Mouse (Mus musculus) telencephalon, adult 2 months (tissue): ENCODE data around the gene Nck2.
A peak's percentile ranks its signal among the peaks of the same experiment; 100 is the strongest.
"Not testable (repeated sequence)": the region's sequence is repeated elsewhere in the genome, so short reads cannot be mapped to it uniquely, and the experiment has no call there.

ENCODE experiments used
- DNase-seq: peaks from one replicate; pipeline ENCODE4 v3.0.0-alpha.2; 2011; ENCODE audit warnings: low read depth, low spot score

Gene Nck2

DNA sequence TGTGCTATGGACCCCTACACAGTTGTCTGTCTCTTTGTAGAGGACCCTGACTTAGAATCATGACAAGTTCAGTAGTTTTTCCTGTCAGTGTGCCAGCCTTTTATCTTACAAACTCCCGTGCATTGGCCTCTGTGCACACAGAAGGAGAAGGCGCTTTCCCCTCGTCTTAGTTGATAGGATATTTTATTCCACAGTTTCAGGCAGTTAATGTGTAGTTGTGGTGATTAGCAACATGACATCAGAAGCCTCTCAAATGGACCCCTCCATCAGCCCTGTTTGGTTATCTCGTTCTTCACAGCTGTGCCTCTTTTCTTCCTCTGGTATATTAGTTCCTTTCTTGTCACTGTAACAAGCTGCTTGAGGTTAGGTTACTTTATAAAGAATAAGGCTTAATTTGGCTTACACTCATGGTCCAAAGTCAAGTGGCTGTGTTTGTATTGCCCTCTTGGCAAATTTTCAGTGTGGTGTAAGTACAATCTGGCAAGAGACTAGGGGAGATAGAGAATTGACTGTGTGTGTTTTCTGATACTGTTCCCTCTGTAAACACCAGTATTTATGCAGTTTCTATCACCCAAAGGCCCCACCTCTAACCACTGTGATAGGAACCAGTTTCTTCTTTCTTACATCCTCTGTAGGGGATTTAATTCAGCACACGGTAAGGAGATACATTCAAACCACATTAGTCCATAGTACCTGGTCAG lies 89.8 kb downstream of the Nck2 start:
- no peak for DNase-seq

DNA sequence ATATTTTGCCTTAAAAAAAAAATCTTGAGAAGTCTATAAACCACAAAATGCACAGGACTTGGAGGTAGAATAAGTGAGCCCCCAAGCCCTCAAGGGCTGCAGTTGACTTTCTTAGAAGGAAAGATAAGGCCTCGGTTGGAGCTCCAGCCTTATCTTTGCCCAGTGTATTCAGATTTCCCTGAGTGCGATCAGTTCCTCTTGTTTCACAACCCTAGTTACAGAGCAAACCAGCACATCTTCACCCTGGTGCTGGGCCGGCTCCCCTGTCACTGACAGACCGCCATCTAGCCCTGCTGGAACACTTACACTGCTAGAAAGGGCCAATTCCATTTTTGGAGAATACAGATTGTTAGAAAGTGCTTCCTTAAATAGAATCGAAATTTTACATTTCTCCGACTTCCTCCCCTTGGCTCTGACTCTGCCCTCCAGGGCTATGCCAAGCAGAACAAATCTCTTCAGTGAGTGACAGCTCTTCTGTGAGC lies 91.2 kb downstream of the Nck2 start:
- peak; percentile 31 for DNase-seq

DNA sequence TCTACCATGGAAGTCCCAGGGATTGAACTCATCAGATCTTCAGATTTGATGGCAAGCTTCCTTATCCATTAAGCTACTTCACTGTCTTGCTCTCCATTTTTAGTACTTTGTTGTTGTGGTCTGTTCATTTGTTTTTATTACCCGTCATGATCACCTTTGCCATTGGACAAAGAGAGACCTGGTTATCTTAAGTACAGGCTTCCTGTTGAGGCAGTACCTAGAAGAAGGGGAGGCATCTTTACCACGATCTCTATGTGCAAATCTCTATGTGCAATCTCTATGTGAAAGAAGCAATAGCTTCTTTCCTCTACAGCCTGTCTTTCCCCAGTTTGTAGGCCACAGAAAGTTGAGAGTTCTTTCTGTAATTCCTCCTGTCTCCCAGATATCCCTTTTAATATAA lies 91.9 kb downstream of the Nck2 start:
- DNase-seq: no peak

DNA sequence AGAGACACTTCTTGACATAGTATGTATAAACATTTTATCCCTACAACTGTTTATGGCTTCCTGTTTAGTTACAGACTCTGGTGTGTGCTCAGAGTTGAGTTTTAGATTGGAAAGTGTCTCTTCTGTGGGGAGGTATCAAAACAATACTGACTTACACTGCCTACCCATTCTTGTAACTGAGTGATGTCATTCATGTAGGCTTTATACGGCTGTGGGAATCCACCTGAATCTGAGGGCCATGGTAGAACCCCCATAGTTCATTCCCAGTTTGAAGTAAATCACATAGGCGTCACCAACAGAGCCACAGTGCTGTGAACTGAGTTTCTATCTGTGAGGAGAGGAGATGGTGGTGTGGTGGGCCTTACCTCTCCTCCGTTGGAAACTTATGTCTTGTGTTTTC lies 92.6 kb downstream of the Nck2 start:
- no peak for DNase-seq

DNA sequence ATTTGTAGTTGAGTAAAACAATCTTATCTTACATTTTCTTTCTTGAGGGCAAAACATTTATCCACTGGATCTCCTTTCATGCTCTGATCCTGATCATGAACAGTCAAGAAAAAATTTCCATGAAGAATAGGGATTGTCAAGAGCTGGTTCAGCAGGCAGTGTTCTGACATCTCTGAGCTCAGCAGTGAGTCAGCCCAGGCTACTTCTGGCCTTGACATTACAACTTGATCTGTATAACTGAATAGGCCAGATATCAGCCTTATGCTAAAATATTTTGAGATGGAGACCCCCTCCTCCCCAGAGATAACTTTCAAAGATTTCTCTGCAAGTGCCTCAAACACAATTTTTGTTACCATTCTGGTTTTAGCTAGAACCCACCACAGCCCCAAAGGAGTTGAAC lies 93.1 kb downstream of the Nck2 start:
- DNase-seq: no peak

DNA sequence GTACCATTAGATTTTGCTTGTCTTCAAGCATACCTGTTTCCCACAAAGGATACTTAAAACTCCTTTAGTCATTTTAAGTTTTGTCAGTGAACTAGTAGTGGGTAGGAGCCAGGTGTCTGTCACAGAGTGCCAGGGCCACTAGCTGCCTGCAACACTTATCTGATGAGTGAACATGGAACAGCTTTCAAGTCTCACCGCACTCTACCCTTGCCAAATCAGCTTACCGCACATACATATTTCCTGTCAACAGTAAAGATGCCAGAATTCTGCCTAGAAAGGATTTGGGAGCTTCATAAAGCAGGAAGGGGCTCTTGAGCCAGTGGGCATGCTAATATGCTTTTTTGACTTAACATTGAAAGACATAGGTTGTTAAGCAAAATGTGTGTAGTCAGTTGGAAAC lies 94.3 kb downstream of the Nck2 start:
- DNase-seq: no peak

DNA sequence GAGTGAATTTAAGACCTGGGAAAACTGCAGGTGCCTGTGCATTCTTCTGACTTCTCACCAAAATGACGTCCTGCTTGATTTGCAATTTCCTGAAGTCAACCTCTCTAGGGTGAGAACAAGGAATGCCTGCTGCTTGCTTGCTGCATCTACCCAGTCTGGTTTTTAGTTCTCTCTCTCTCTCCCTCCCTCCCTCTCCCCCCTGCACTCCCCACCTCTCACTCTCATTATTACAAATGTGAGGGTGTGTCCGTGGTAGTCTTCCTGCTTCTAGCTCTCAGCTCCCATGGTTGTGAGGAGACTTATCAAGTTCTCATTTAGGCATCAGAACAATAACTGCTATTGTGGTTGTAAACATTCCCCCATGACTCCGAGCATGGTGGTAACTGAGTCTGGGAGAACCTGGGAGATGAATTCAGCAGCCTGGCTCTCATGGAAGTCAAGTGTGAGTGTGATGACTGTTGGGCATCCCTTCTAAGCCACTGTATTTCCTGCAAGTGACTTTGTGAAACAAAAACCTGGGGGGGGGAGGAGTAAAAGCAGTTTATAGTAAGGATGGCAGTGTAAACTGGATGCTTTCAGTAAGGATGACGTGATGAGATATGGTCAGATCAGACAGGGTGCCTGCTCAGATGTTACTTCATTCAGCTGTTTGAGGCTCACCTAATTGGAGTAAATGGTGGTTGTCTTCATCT lies 95.5 kb downstream of the Nck2 start:
- DNase-seq: no peak

DNA sequence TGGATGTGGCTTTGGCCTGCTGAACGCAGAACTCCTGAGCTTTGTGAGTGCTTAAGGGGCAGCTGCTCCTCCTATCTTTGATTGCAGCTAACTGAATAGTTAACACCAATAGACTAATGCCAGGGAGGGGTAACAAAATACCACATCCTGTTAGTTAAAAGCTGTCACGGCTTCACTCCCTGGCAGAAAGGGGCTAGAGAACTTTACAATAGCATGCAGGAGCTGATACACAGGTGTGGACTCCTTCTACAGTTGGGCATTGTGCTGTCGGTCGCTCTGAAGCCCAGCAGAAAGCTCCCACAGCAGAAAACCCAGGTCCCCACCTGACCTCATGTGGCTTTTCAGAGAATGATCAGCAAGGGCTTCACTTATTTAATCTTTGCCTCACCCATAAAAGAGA lies 98.0 kb downstream of the Nck2 start:
- no peak for DNase-seq

DNA sequence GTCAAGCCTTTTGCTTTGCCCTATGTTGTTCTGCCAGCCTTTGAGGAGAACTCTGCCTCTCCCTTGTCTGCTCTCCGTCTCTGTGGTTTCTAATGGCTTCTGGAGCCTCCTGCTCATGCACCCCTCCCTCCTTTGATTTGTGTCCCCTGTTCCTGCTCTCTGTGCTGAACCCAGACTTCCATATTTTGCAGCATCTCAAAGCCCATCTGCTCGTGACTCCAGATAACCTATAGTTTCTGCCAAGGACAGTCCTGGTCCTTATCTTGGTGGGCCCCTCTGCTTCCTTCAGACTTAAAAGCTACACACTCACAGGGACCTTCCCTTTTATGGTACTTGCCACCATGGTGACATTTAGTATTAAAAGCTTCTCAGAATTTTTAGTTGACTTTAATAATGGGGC lies 103.3 kb downstream of the Nck2 start:
- no peak for DNase-seq

DNA sequence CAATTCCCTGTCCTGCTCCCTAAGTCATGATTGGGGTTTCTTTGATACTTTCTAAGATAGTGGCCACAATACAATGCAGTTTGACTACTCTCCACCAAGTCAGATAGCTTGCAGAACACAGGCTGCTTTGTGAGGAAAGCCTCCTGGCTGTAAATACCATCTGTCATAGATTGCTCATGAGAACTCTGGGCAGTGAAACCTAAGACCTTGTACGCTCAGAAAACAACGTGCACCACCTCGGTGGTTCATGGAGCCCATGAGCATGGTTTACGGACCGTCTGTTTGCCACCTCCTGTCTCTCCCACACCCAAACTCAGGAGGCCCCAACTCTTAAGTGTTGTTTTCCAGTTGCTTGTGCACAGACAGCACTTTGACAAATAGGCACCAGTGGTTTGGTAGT lies 104.4 kb downstream of the Nck2 start:
- DNase-seq: no peak

DNA sequence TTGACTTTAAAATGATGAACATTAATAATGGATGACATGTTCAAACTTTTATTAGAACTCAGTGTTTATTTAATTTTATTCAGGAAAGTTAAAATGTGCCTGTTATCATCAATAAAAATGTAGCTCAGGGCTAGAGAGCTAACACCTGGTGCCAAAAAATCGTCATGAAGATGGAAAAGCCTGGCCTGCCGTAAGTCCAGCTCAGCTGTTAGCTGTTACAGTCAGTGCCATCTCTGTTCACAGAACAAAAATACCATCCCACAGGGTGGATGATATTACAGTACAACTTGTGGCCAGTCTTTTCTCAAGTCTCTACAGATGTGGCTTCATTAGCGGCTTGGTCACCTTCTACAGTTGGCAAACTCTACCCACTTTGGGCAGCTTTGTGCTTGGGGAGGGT lies 106.1 kb downstream of the Nck2 start:
- DNase-seq: no peak

DNA sequence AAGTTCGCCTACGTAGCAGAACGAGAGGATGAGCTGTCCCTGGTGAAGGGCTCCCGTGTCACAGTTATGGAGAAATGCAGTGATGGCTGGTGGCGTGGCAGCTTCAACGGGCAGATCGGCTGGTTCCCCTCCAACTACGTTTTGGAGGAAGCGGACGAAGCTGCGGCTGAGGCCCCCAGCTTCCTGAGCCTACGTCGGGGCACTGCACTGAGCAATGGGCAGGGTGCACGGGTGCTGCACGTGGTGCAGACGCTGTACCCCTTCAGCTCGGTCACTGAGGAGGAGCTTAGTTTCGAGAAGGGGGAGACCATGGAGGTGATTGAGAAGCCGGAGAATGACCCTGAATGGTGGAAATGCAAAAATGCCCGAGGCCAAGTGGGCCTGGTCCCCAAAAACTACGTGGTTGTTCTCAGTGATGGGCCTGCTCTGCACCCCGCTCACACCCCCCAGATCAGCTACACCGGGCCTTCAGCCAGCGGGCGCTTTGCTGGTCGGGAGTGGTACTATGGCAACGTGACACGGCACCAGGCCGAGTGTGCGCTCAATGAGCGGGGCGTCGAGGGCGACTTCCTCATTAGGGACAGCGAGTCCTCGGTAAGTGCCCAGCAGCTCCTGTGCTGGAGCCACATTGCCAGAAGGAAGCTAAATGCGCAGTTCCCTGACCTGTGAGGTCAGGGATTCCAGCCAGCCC lies 109.8 kb downstream of the Nck2 start:
- not testable (repeated sequence) for DNase-seq

DNA sequence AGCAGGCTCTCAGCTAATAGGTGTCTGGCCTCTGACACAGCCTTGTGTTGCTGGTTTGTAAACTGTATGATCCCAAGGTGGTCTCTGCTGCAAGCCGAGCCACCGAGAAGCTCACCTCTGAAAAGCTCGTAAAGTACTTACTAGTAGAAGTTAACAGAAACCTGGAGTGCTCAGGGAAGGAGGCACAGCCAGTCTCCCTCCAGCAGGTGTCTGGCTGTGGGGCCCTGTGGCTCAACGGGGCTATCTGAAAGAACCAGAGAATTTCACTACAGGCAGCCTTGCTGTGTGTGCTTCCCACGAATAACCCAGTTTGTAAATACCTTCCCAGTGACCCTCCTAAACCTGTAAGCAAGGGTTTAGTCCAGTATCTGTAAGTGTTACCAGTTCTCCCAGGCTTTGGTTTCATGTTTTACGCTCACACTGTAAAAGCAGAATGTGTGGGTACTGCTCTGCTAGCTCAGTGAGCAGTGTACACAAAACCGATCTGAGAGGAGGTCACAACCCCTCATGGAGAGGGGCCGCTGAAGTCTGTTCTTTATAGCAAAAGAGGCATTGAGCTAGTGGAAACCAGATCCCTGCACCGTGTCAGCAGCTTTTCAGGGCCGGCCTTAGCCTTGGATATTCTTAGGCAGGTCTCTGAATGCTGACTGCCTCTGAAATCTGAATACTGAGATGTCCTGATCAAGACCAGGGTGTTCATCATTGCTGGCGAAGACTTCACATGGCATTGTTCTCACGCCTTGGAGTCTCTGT lies 111.0 kb downstream of the Nck2 start:
- DNase-seq: no peak

DNA sequence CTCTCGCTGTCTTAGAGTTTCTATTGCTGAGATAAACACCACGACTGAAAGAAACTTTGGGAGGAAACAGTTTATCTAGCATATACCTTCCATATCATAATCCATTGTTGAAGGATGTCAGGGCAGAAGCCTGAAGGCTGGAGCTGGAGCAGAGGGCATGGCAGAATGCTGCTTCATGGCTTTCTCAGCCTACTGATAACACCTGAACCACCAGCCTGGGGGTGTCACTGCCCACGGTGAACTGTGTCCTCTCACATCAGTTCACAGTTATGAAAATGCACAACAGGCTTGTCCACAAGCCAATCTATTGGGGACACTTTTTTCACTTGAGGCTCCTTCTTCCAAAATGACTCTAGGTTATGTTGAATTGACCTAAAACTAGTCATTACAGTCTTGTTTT lies 114.0 kb downstream of the Nck2 start:
- DNase-seq: no peak

DNA sequence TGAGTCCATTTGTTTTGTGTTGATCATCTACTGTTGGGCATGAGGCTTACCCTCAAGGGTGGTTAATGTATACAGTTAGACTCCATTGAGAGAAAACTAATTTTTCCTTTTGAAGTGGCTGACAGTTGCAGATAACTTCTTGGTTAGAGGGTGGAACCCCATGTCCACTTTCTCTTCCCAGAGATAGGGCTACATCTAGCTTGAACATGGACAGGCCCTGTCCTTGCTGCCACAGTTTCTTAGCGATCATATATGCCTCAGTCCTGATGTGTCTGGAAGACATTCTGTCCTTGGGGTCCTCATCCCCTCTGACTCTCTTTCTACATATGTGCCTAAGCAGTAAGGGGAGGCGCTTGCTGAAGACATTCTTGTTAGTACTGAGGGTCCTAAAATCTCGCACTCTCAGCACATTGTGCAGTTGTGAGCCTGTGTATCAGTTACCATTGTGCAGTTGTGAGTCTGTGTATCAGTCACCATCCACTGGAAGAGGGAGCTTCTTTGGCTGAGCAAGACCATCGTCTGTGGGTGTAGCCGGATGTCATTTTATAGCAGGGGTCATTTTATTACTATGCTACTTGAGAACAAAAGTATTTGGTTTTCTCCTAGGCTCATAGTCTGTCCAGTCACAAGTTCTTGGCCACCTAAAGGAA lies 114.8 kb downstream of the Nck2 start:
- no peak for DNase-seq

DNA sequence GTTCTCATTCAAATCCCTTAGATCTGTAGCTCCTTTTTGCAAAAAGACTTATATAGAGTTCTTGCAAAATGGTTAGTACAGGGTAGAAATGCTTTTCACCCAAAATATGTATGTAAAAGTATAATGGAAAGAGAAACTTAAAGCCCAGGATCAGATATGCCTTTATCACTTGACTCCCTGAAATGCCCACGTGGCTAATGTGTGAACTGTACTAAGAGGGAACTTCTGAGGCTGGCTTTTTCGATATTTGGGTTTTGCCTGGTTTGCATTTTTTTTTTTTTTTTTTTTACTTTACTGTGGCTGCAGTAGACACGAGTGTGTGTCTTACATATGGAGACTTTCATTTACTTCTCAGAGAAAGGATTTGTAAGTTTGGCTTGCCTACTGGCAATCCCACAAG lies 116.7 kb downstream of the Nck2 start:
- DNase-seq: no peak

DNA sequence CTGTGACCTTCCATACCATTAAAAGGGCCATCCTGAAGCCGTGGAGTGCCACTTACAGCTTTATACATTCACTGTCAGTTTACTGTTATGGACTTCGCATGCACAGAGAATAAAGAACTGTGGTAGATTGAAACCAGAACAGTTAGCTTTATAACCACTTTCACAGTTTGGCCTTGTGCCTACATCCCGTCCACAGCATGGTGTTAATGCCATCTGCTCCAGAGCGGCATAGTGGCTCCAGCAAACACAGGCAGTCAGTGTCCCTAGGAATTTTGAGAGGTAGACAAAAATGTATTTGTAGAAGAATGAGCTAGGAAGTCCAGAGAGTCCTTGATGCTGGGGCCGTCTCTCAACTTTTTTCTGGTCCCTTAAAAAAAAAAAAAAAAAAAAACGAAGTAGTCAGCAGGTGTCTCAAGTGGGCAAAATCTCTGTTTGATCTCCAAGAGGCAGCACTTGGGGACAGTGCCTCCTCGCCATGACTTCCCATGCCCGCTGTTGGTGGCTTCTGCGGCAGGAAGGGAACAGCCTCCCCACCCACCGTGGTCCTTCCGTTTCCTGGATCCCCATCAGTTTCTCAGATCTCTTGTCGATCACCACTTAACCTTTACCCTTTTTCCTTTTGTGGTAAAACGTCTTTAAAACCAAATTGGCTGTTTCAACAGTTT lies 117.8 kb downstream of the Nck2 start:
- peak; percentile 19 for DNase-seq

DNA sequence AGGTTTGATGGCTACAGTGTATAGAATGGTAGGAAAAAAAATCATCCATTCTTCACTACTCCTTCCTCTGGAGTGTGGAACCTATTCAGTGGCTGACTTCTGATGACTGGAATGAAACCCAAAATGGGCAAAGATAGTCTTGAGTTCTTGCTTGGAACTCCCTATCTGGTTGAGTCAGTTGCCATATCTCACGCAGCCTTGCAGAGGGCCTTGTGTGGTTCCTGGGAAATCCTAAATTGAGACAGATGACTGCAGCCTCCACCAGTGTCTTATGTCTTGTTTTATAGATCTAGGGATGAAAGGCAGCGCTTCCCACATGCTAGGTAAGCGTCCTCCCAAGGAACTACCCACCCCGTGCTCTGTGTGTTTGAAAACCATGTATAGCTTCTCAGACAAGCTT lies 120.9 kb downstream of the Nck2 start:
- DNase-seq: no peak

DNA sequence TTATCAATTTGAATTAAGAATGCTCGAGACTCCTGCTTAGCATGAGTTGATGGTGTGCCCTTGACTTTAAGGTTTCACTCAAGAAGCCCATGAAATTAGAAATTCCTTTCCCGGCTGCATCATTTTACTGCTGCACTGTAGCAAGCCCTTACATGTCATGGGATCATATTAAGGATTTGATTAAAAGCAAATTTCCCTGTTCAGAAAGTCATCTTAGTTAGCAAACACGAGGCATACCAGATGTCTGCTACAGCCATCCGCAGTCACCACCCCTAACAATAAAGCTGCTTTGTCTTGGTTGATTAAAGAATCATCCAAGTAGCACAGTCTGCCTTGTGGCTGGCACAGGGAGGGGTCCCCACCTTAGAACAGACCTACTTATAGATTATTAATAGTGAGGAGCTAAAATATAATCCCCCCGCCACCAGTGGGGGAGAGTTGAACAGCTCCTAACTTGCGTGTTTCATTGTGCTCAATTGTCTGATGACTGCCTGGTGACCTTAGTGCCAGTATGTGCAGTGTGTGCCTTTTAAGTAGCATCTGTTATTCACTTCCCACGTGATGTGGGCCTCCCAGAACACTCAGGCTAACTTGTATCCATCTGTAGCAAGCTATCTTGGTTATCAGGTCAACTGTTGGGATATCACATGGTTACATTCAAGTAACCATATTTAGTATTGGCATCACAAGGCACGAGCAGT lies 122.4 kb downstream of the Nck2 start:
- DNase-seq: no peak

DNA sequence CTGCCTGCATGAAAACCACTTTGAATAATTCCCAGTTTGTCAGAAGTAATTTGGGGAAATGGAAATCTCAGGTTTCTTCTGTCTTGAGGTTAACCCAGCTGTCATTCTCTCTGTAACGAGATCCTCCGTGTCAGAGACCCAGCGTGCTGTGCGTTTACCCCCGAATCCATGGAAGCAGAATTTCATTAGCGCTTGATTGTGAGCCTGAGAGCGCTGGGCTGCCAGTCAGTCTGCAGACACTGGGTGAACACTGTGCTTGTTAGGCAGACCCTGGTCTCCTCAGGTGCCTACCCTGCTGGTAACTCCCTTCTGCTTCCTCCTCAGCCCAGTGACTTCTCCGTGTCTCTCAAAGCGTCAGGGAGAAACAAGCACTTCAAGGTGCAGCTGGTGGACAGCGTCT lies 124.4 kb downstream of the Nck2 start:
- no peak for DNase-seq
